Mouse (Mus musculus) midbrain, embryonic 11.5 days (tissue): ENCODE results near the gene Tsen34. TPM values are rescaled to one million over a fixed set of nuclear protein-coding genes. Genes with fewer than 3 reads are reported as not detected.

Source experiments
- ATAC-seq: fragments of 200-750 bp; cut with Nextera tagmentation; 2 replicates; pipeline ENCODE4 v1.8.0; 2017; ENCODE audit warnings: moderate TSS enrichment, moderate library complexity; ENCODE audit not compliant: low FRiP score
- DNase-seq: peaks from one replicate; pipeline ENCODE4 v3.0.0; 2015; ENCODE audit warnings: low spot score; ENCODE audit errors: missing footprints
- H3K27ac ChIP-seq: fragments of 300-500 bp; sonication (generic); 2 replicates; pipeline ENCODE4 v1.5.1; 2014; ENCODE audit warnings: low read depth, low read length
- H3K27me3 ChIP-seq: fragments of 300-500 bp; sonication (generic); 2 replicates; pipeline ENCODE4 v1.6.1; 2014; ENCODE audit warnings: mild to moderate bottlenecking, low read length, moderate library complexity, mixed read lengths; ENCODE audit not compliant: control insufficient read depth, insufficient read depth
- H3K36me3 ChIP-seq: fragments of 300-500 bp; sonication (generic); 2 replicates; pipeline ENCODE4 v1.6.1; 2014; ENCODE audit warnings: mild to moderate bottlenecking, low read length, moderate library complexity, mixed read lengths; ENCODE audit not compliant: control insufficient read depth, insufficient read depth
- H3K4me1 ChIP-seq: fragments of 300-500 bp; sonication (generic); 2 replicates; pipeline ENCODE4 v1.6.1; 2014; ENCODE audit warnings: low read length; ENCODE audit not compliant: control insufficient read depth, insufficient read depth
- H3K4me2 ChIP-seq: fragments of 300-500 bp; sonication (generic); 2 replicates; pipeline ENCODE4 v1.6.1; 2014; ENCODE audit warnings: mild to moderate bottlenecking, moderate library complexity
- H3K4me3 ChIP-seq: fragments of 300-500 bp; sonication (generic); 2 replicates; pipeline ENCODE4 v1.5.1; 2014; ENCODE audit warnings: low read depth, low read length
- H3K9ac ChIP-seq: fragments of 300-500 bp; sonication (generic); 2 replicates; pipeline ENCODE4 v1.6.1; 2014; ENCODE audit warnings: low read length
- H3K9me3 ChIP-seq: fragments of 300-500 bp; sonication (generic); 2 replicates; pipeline ENCODE4 v1.6.1; 2016; ENCODE audit warnings: low read length; ENCODE audit not compliant: control insufficient read depth
- WGBS: fragments of 180-500 bp; shearing (Covaris S2); extraction: QIAGEN DNeasy Blood & Tissue Kit; methylation state at CpG from one replicate; pipeline ENCODE4 v1.1.7; 2014; 5-methylcytosine and 5-hydroxymethylcytosine counted together
- polyA plus RNA-seq: library from polyadenylated mRNA; unstranded; fragments of >200 nt; fragmentation: Nextera tagmentation; extraction: Ambion mirVana; gene quantifications from 2 replicates; pipeline ENCODE4 v1.2.1, GENCODE M21; 2014

The Tsen34 gene
- polyA plus RNA-seq: 199 and 222 TPM in 2 replicates

GRCm38 (mm10) chr7:3692382-3692986 lies at the start of gene Tsen34:
Gene Tsen34, plus strand, starts transcription at chr7:3692863.
- under 1% methylated on average over 49 of the region's 49 CpGs for WGBS
- peak within 1 kb of the TSS; percentile 72 for H3K4me3 ChIP-seq
- ATAC-seq (no peak; the same call in 1 of the 2 replicates), DNase-seq (peak; percentile 92)
- H3K4me2 ChIP-seq: peak within 1 kb of the TSS; percentile 94
- peaks cover 14% of the 10 kb centered on the region for H3K4me1 ChIP-seq
- peak within 1 kb of the TSS; percentile 83 for H3K9ac ChIP-seq
- H3K27me3 ChIP-seq: no peaks in the 10 kb centered on the region
- H3K9me3 ChIP-seq: no peaks in the 10 kb centered on the region
- peak within 1 kb of the TSS; percentile 85 for H3K27ac ChIP-seq
- H3K36me3 ChIP-seq: no peaks in the 10 kb centered on the region; the same call in 1 of the 2 replicates

- H3K36me3 ChIP-seq: peaks cover 23% of the 10 kb centered on the region
- H3K9ac ChIP-seq: no peak overlapping the region
- H3K4me1 ChIP-seq: peaks cover 24% of the 10 kb centered on the region
- DNase-seq (no peak), ATAC-seq (no peak)
- 70% methylated on average over 5 of the region's 5 CpGs for WGBS
- H3K27me3 ChIP-seq: no peaks in the 10 kb centered on the region
- no peak overlapping the region for H3K27ac ChIP-seq
- no peaks in the 10 kb centered on the region for H3K9me3 ChIP-seq
- H3K4me2 ChIP-seq: no peak overlapping the region
- H3K4me3 ChIP-seq: no peak overlapping the region
These were observed 49.3 kb upstream of the Tsen34 start for GRCm38 (mm10) chr7:3643412-3643811.

- Histone ChIP-seq H3K4me2 (peak overlapping the region; percentile 54), H3K9me3 (no peaks in the 10 kb centered on the region), H3K27me3 (no peaks in the 10 kb centered on the region), H3K36me3 (peaks cover 21% of the 10 kb centered on the region), H3K9ac (peak overlapping the region; percentile 27; the same call in 1 of the 2 replicates), H3K27ac (no peak overlapping the region), H3K4me1 (peaks cover 26% of the 10 kb centered on the region), H3K4me3 (peak overlapping the region; percentile 99)
- WGBS: 21% methylated on average over 9 of the region's 9 CpGs
- ATAC-seq (no peak), DNase-seq (no peak)
These were observed 48.8 kb upstream of the Tsen34 start for GRCm38 (mm10) chr7:3643843-3644242.

- Histone ChIP-seq H3K9me3 (no peaks in the 10 kb centered on the region), H3K4me2 (peak overlapping the region; percentile 54), H3K9ac (peak overlapping the region; percentile 27; the same call in 1 of the 2 replicates), H3K36me3 (peaks cover 19% of the 10 kb centered on the region), H3K4me3 (peak overlapping the region; percentile 99), H3K27me3 (no peaks in the 10 kb centered on the region), H3K4me1 (peaks cover 26% of the 10 kb centered on the region), H3K27ac (no peak overlapping the region; the same call in 1 of the 2 replicates)
- ATAC-seq (no peak), DNase-seq (no peak)
- 1% methylated on average over 11 of the region's 11 CpGs for WGBS
These were observed 48.4 kb upstream of the Tsen34 start for GRCm38 (mm10) chr7:3644348-3644671.

GRCm38 (mm10) chr7:3644672-3645487 lies 47.8 kb upstream of the Tsen34 start, which contains the start of gene Cnot3:
Gene Cnot3, plus strand, starts transcription at chr7:3645268.
- Histone ChIP-seq H3K4me3 (peak within 1 kb of the TSS; percentile 99), H3K27ac (peak within 1 kb of the TSS; percentile 97), H3K4me2 (peak within 1 kb of the TSS; percentile 91), H3K9ac (peak within 1 kb of the TSS; percentile 99), H3K4me1 (peaks cover 26% of the 10 kb centered on the region), H3K27me3 (no peaks in the 10 kb centered on the region), H3K36me3 (peaks cover 14% of the 10 kb centered on the region), H3K9me3 (no peaks in the 10 kb centered on the region)
- WGBS: under 1% methylated on average over 57 of the region's 58 CpGs
- ATAC-seq (peak; percentile 99), DNase-seq (peak; percentile 98)

- H3K9ac ChIP-seq: peak overlapping the region; percentile 99
- peak overlapping the region; percentile 99 for H3K4me3 ChIP-seq
- DNase-seq (no peak), ATAC-seq (peak; percentile 10; the same call in 1 of the 2 replicates)
- no peaks in the 10 kb centered on the region for H3K9me3 ChIP-seq
- peaks cover 26% of the 10 kb centered on the region for H3K4me1 ChIP-seq
- WGBS: under 1% methylated on average over 52 of the region's 58 CpGs
- H3K36me3 ChIP-seq: peaks cover 11% of the 10 kb centered on the region
- H3K27ac ChIP-seq: peak overlapping the region; percentile 97
- no peaks in the 10 kb centered on the region for H3K27me3 ChIP-seq
- peak overlapping the region; percentile 91 for H3K4me2 ChIP-seq
These were observed 47.1 kb upstream of the Tsen34 start for GRCm38 (mm10) chr7:3645488-3646025.

- H3K4me3 ChIP-seq: peak overlapping the region; percentile 99
- peaks cover 26% of the 10 kb centered on the region for H3K4me1 ChIP-seq
- no peaks in the 10 kb centered on the region for H3K27me3 ChIP-seq
- H3K9me3 ChIP-seq: no peaks in the 10 kb centered on the region
- WGBS: 23% methylated on average over 9 of the region's 9 CpGs
- H3K4me2 ChIP-seq: peak overlapping the region; percentile 91
- no peak for ATAC-seq
- H3K36me3 ChIP-seq: peaks cover 9% of the 10 kb centered on the region
- H3K27ac ChIP-seq: no peak overlapping the region
- DNase-seq: no peak
- H3K9ac ChIP-seq: peak overlapping the region; percentile 99
These were observed 46.5 kb upstream of the Tsen34 start for GRCm38 (mm10) chr7:3646188-3646587.

- Histone ChIP-seq H3K4me1 (peaks cover 26% of the 10 kb centered on the region), H3K36me3 (peaks cover 13% of the 10 kb centered on the region), H3K27me3 (no peaks in the 10 kb centered on the region), H3K9ac (peak overlapping the region; percentile 99), H3K27ac (no peak overlapping the region), H3K9me3 (no peaks in the 10 kb centered on the region), H3K4me3 (peak overlapping the region; percentile 99), H3K4me2 (peak overlapping the region; percentile 91)
- 74% methylated on average over 4 of the region's 4 CpGs for WGBS
- DNase-seq (no peak), ATAC-seq (no peak)
These were observed 46.0 kb upstream of the Tsen34 start for GRCm38 (mm10) chr7:3646641-3647040.

GRCm38 (mm10) chr7:3656966-3657365 lies 35.7 kb upstream of the Tsen34 start:
- Histone ChIP-seq H3K4me1 (no peaks in the 10 kb centered on the region), H3K27me3 (no peaks in the 10 kb centered on the region), H3K4me3 (no peak overlapping the region), H3K36me3 (peaks cover 55% of the 10 kb centered on the region), H3K9ac (no peak overlapping the region), H3K27ac (no peak overlapping the region), H3K9me3 (no peaks in the 10 kb centered on the region), H3K4me2 (no peak overlapping the region)
- 0 out of 2 replicates have a peak, but pooled peaks have one; percentile 19 for ATAC-seq
- 93% methylated on average over 4 of the region's 4 CpGs for WGBS
- no peak for DNase-seq
